Mouse (Mus musculus) ovary, postnatal 36 days (tissue): Measurements from ENCODE around the gene Hoxa4.

Experiments
- DNase-seq: peaks from one replicate; pipeline ENCODE4 v3.0.0; 2022; ENCODE audit warnings: low spot score, mixed read lengths

Hoxa4 gene

DNA sequence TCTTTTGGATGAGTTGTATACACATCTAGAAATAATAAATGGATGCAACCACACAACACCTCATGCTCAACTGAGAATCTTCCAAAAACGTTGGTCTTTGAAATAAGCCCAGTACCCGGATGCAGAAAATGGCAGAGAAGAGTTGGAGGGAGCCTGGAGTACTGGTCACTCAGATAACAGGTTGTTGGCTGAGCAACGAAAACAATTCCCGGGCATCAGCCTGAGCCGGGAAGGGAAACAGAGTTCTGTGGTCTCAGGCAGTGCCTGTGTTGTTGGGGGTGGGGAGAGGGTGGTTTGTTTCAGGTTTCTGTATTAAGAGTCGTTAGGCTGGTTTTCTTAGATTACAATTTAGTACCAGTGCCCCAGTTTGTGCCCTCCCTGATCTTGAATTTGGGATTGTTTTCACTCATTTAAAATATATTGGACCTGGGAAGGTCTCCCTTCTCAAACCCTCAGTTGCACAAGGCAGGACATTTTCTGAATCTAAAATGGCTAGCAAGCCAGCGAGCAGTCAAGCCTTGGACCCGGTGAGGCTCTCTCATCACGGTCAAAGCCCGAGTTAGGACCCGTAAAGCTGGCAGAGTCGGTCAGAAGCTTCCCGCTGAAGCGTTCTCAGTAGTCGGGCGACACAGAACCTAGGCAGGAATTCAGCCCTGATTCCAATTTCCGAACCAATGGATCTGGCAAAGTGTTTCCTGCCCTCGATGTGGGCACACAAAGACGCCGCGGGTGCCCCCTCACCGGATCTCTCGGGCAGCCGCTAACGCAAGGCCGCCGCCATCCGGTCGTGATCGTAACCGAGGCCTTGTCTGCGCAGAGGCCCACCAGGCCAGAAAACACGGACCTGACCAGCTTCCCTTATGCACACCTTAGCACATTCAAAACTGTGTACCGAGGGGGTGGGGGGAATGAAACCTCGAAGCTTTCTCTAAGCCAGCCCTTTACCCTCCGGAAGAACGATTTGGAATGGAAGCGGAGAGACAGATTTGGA, 37.2 kb upstream of the Hoxa4 start:
- no peak for DNase-seq

GRCm38 (mm10) chr6:52227470-52228222, 36.1 kb upstream of the Hoxa4 start:
- DNase-seq: no peak

DNA sequence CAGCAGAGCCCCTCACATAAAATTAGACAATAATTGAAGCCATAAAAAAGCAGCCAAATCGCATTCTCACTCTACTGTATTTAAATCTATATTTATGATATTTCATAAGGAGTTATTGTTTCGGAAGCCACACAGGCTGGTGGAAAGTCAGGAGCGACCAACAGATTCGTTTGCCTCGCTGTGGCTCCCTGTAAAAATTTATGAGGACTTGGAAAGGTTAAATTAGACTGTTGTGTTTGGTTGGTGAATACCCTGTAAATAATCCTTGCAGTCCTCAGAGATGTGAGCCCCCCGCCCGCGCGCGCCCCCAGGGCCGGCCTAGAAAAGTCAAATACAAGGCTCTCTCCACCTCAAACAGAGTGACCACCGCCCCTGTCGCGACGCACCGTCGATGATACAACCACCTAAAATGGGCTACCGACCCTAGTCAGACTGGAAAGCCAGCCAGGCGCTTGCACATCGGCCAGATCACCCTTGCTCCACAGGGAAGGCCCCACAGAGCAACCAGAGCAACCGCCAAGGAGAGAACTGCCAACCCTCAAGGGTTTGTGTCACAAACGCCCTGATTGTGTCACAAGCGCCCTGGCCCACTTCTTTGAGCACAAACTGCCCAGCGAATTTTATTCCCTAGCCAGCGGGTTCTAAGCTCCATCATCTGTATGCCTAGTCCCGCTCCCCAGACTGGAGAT, 35.2 kb upstream of the Hoxa4 start:
- no peak for DNase-seq

DNA sequence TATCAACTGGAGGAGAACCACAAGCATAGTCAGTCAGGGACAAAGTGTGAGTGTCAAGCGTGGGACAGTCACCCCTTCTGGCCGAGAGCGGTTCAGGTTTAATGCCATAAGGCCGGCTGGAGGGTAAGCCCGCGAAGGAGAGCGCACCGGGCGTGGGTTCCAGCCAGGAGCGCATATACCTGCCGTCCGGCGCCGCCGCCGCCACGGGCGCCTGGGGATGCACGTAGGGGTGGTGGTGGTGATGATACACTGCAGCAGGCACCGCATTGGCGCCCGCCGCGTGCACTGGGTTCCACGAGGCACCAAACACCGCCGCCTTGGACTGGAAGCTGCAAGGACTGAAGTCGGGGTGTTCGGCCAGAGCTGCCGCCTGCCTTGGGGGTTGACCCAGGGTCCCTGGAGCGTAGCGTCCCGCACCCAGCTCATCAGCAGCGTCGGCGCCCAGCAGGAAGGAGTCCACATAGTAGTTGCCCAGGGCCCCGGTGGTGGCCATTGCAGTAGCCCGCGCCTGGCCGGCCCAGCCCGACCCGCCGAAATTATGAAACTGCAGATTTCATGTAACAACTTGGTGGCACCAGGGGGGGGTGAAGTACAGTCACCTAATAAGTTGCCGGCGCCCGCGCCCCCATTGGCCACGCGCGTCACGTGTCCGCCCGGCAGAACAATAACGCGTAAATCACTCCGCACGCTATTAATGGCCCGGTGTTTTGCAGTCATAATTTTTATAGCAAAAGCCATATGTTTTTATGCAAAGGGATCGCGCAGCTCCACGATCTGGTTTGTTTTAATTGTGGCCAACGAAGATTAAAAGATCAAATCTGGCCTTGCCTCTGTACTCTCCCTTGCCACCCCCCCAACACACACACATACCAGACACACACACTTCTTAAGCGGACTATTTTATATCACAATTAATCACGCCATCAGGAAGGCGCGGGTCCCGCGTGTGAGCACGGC, 34.3 kb upstream of the Hoxa4 start:
- DNase-seq: no peak

- no peak for DNase-seq
Observed at GRCm38 (mm10) chr6:52224895-52225611, 33.5 kb upstream of the Hoxa4 start.

- DNase-seq: no peak
Observed at GRCm38 (mm10) chr6:52223939-52224760, 32.6 kb upstream of the Hoxa4 start.

GRCm38 (mm10) chr6:52222729-52223128, 31.2 kb upstream of the Hoxa4 start:
- DNase-seq: no peak

DNA sequence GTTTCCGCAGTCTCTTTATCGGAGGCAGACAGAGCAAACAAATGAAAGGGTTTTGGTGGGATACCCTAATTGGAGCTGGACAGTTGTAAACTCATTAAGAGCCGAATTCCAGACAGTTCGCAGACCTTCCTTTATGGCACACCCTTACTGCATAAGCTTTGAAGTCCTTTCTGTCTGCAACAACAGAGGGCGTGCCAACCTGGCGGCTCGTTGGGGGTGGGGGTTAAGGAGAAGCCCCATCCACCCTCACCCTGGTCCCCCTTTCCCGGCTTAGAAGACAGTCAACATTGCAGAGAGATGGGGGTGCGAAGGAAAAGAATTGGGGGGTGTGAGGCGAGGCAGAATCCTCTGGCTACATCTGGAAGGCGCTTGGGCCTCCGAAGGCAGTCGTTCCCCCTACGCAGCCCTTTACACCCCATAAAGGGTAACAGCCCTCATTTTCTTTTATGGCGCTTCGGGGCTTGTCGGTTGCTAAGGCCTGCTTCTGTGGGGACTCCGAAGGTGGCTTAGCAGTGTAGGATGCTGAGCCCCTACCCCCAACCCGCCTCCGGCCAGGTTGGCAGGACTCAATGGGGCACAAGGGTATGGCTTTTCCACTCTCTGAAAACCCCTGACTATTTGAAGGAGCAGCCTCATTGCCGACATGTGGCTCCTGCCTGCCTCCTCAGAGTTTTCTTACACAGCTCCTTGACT, 30.6 kb upstream of the Hoxa4 start:
- no peak for DNase-seq

- DNase-seq: peak; percentile 83
Observed at GRCm38 (mm10) chr6:52221337-52221992, 29.9 kb upstream of the Hoxa4 start, which contains the start of gene Hoxa7. Gene Hoxa7, minus strand, starts transcription at chr6:52221854.

DNA sequence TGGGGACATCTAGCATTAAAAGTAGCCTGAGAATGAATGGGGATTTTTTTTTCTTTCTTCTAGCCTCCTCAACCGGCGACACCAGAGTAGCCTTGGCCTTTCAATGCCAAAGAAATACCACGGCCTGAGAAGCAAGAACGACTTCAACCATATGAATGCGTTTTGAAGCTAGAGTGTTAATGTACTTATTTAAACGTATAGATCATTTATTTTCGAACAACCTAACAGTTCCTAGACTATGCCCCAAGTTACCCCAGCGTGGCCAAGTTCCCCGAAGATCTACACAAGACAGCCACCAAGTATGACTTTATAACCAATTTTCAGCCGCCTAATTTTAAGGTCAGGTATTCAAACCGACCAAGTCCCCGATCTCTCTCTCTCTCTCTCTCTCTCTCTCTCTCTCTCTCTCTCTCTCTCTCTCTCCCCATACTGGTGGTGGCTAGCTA, 29.3 kb upstream of the Hoxa4 start:
- no peak for DNase-seq

DNA sequence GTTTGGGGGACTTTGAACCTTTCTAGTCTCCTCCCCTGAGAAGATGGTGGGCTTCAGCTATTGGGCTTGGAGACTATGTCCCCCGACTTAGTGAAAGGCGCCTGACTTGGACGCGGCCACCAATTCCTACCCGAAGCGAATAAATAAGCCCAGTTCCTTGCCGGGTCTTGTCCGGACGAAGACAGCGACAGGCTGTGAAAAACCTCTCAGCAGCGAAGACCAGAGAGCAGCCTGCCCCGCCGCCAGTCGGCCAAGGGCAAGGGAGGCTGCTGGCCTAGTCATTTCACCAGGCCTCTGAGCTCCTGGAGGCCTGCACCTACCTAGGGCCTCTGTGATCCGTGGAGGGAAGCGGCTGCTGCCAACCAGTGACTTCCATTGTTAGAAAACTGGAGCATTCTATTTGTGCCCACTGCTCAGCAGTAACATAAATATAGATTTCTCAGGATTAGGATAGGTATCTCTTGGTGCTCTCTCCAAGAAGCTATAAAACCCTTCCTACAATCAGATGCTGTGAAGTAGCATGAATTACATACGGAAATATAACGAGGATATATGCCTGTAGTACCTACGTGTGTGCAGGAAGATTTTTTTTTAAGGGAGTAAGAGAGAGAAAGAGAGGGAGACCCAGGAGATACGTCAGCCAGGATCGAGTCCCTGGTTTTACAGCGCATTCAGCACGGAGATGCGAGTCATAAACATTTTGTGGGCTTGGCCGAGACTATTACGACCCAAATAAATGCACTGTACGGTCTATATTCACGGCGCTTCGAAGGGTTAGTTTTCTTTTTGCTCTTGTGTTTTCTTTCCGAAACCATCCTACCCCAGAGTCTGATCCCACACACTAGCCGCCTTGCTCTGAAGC, 28.7 kb upstream of the Hoxa4 start:
- DNase-seq: peak; percentile 3

GRCm38 (mm10) chr6:52219234-52219942, 27.8 kb upstream of the Hoxa4 start:
- no peak for DNase-seq

GRCm38 (mm10) chr6:52218643-52219215, 27.2 kb upstream of the Hoxa4 start:
- DNase-seq: no peak

GRCm38 (mm10) chr6:52217895-52218642, 26.5 kb upstream of the Hoxa4 start:
- DNase-seq: no peak

DNA sequence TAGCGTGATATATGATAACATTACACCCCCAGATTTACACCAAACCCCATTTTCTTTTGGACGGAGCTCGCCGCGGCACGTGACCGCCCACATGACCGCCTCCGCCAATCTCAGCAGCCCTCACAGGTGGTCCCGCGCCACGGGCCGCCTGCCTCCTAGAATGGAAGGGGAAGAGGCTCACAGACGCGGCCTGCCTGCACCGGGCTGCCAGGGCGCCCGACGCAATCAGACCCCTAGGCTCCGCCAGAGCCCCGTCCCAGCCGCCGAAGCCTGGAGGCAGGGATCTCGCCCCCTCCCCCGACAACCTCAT, 25.9 kb upstream of the Hoxa4 start:
- DNase-seq: peak; percentile 62
